Mouse (Mus musculus) CD4-positive naive resting alpha-beta T cell, adult 57 days (primary cell): Measurements from ENCODE around the gene Olfr961. TPM values are rescaled to one million over a fixed set of nuclear protein-coding genes. Genes with fewer than 3 reads are reported as not detected.

ENCODE experiments used
- total RNA-seq: library from RNA; stranded (reverse); gene quantifications from one replicate; pipeline ENCODE4 v1.2.4, GENCODE M21; 2023

Gene Olfr961
- total RNA-seq, result not detected

GRCm38 (mm10) chr9:39644785-39645184 lies at the start of gene Olfr961:
TSS of gene Olfr961 (plus strand) at chr9:39645085.

GRCm38 (mm10) chr9:39603999-39604453 lies 40.9 kb upstream of the Olfr961 start, which contains the start of gene AW551984:
TSS of gene AW551984 (minus strand) at chr9:39604403.

GRCm38 (mm10) chr9:39610355-39610754 lies 34.5 kb upstream of the Olfr961 start, which contains the start of gene Olfr148:
TSS of gene Olfr148 (plus strand) at chr9:39610655.

GRCm38 (mm10) chr9:39621073-39621472 lies 23.8 kb upstream of the Olfr961 start, which contains the start of gene Olfr960:
TSS of gene Olfr960 (plus strand) at chr9:39621373.

GRCm38 (mm10) chr9:39666905-39667304 lies 22.0 kb downstream of the Olfr961 start, which contains the start of gene Olfr963:
TSS of gene Olfr963 (plus strand) at chr9:39667205.

Other genes with a start within 250 kb of the Olfr961 start
- not detected for gene Olfr952, start 217.9 kb upstream of the Olfr961 start, total RNA-seq
- gene Olfr954, start 188.4 kb upstream of the Olfr961 start, total RNA-seq, result not detected
- gene Olfr955, start 173.1 kb upstream of the Olfr961 start, total RNA-seq, result not detected
- gene Olfr44, start 151.1 kb upstream of the Olfr961 start, total RNA-seq, result not detected
- not detected for gene Olfr957, start 129.3 kb upstream of the Olfr961 start, total RNA-seq
- gene Olfr958, start 91.0 kb upstream of the Olfr961 start, total RNA-seq, result not detected
- gene Olfr959, start 69.5 kb upstream of the Olfr961 start, total RNA-seq, result not detected
- gene AW551984, start 40.7 kb upstream of the Olfr961 start, total RNA-seq, result 0.21 TPM
- gene Olfr148, start 34.4 kb upstream of the Olfr961 start, total RNA-seq, result not detected
- not detected for gene Olfr960, start 23.7 kb upstream of the Olfr961 start, total RNA-seq
- not detected for gene Olfr963, start 22.1 kb downstream of the Olfr961 start, total RNA-seq
- gene Olfr149, start 62.0 kb downstream of the Olfr961 start, total RNA-seq, result not detected
- not detected for gene Olfr965, start 66.3 kb downstream of the Olfr961 start, total RNA-seq
- gene Olfr150, start 85.9 kb downstream of the Olfr961 start, total RNA-seq, result not detected
- gene Olfr967, start 101.2 kb downstream of the Olfr961 start, total RNA-seq, result not detected
- not detected for gene Olfr968, start 138.2 kb downstream of the Olfr961 start, total RNA-seq
- gene Olfr969, start 145.9 kb downstream of the Olfr961 start, total RNA-seq, result not detected
- not detected for gene Olfr970, start 163.8 kb downstream of the Olfr961 start, total RNA-seq
- gene Olfr971, start 191.8 kb downstream of the Olfr961 start, total RNA-seq, result not detected
- gene Olfr972, start 221.3 kb downstream of the Olfr961 start, total RNA-seq, result not detected